Mouse (Mus musculus) intestine, embryonic 16.5 days (tissue): ENCODE data around the gene Fosl2. TPM values are rescaled to one million over a fixed set of nuclear protein-coding genes. Genes with fewer than 3 reads are reported as not detected.

Experiments used
- polyA plus RNA-seq: library from polyadenylated mRNA; unstranded; fragments of >200 nt; fragmentation: Nextera tagmentation; extraction: Ambion mirVana; gene quantifications from 2 replicates; pipeline ENCODE4 v1.2.1, GENCODE M21; 2015

The Fosl2 gene
- polyA plus RNA-seq, 1 experiment from 2014 or later: 5.7 TPM

Other genes with a start within 250 kb of the Fosl2 start
- gene Plb1, start 96.9 kb downstream of the Fosl2 start, polyA plus RNA-seq: 0.72 and 1.3 TPM in 2 replicates